Mouse (Mus musculus): Measurements from ENCODE around the gene Polr2m.

Polr2m gene

DNA sequence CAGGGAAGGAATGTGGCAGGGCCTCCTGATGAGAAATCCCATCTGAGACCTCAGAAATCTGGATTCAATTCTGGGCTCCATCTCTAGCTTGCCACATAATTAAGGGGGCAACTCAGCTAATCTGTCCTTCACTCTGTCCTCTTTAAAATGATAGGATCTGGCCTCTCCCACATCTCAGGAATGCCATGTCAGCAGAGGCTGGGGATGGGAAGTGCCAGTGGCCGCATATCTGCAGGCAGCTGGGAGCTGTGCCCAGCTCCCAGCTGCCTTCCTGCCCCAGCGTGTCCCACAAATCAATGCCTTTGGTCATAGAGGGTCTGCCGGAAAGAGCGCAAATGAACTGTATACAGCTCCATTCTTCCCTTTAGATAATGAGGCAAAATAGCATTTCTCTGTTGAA is 18.3 kb downstream of the Polr2m start:
- DNase-seq (ENCODE audit: low read depth, low spot score) = no peak

DNA sequence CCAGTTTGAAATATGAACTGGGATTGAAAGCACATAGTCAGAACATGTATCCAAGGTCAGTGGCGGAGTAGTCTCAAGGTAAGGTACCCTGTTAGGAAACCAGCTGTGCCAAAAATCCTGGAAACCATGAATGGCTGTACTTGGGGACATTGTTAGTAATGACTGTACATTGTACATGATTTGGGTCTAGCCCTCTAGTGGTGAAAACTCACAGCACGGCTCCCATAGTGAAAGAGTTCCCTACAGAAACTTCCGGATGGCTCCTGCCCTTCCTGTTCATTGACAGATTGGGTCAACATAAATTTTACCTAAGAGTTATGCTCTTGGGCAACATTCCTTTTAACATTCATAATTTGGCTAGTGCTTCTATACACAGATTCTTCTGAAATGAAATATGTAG is 19.6 kb downstream of the Polr2m start:
- no peak for DNase-seq (ENCODE audit: low read depth, low spot score)

DNA sequence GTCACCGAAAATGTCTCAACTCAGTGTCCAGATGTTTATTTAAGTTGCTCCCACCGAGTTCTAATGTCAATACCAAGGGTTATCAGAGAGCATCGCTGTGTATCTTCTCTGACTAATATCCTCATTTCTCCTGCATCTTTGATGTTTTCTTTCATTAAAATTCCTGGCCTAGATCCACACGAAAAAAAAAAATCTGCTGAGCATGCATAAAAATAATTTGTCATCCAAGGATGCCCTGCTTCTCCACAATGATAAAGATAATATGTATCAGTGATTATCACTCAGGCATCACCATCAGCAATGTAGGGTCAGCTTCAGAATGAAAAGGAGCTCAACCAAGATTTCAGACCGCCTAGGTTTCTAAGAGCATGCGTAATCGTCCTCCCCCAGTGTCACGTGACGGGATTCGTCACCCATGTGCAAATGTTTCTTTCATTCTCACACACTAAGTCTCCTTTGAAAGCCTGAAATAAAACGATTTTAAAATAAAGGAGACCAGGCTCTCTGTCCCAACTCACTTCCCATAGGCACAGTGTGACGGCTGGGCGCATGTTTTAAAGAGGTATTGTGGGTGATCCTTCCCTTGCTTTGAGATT is 22.6 kb downstream of the Polr2m start:
- no peak for DNase-seq (ENCODE audit: low read depth, low spot score)

DNA sequence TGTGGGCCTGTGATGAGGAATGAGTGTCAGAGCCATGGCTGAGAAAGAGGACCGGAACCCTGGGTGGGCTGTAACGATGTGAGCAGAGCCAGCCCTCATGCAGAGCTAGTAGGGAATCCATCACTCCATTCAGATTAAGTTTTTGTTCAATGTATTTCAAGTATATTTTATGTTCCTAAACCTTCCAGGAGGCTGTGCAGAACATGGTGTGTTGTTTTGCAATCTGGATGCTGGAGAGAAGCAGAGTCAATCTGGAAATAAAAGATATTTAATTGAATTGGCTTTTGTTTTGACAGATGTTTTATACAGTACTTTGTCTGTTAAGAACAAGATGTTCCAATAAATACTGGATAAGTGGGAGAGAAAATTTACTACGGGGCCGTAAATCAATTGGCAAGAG is 29.0 kb downstream of the Polr2m start:
- peak; percentile 34 for DNase-seq (ENCODE audit: low read depth, low spot score)

DNA sequence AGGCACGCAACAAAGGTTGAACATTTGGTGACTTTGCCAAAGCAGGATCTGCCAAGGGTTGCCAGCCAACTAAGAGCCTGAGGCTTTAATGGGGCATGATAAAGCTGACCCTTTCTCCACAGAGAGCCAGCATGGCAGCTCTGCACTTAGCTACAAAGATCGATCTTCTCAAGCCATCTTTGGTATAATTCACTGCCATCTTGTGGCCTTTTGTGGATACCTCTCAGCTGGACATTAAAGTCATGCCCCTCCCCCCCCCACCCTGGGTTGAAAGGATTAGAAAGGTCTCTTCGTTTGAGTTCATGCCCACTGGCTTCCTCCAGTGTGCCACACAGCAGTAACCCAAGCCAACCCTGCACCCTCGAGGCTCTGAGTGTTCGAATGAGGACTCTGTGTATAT is 31.8 kb downstream of the Polr2m start:
- DNase-seq (ENCODE audit: low read depth, low spot score) = no peak

DNA sequence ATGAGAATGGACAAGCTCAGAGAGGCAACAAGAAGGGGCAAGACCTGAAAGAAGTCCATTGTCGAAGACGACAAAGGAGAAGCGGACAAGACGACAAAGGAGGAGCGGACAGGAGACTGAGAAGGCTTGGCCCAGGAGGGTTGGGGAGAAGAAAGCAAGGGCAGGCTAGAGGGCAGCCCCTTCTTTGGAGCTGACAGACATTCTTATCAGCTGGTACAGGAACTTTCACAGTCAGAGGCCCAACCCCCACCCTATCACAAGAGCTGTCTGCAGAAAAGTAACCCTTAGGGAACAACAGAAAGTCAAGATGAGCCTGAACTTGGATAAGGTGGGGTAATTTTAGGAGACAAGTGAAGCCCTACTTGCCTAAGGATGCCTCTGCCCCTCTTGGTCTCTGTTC is 32.4 kb downstream of the Polr2m start:
- no peak for DNase-seq (ENCODE audit: low read depth, low spot score)

DNA sequence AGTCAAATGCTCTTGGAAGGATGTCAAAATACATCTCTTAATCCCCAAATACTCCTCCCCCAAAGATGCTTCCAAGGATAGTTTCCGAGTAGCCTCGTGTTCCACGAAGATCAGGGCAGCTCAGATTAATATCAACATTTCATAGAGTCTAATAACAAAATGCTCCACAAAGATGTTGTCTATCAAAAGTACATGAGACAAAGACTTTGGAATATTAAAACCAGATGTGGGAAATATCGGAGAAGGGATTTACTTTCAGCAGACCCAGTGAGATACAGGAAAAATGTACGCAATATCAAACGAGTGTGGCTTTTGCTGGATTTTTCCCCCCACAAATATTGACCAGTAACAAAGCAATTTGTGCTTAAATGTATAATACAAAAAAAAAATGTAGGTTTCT is 35.1 kb downstream of the Polr2m start:
- no peak for DNase-seq (ENCODE audit: low read depth, low spot score)

DNA sequence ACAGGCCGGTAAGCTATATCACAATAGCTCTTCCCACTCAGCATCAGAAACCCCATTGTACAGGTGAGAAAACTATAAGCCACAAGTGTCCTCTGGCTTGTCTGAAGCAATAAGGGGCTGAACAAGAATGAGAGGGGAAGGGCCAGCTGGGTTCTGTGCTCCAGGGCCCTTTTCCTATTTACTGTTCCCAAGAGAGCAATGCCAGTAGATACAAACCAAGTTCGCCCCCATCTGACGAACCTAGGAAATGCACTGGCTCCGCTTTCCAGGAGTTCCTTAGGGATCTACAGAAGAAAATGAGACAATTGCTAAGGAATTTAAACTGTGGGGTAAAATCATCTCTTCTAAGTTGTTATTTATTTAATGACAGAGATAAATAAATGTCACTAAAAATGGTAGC is 38.2 kb downstream of the Polr2m start:
- DNase-seq (ENCODE audit: low read depth, low spot score) = peak; percentile 47

DNA sequence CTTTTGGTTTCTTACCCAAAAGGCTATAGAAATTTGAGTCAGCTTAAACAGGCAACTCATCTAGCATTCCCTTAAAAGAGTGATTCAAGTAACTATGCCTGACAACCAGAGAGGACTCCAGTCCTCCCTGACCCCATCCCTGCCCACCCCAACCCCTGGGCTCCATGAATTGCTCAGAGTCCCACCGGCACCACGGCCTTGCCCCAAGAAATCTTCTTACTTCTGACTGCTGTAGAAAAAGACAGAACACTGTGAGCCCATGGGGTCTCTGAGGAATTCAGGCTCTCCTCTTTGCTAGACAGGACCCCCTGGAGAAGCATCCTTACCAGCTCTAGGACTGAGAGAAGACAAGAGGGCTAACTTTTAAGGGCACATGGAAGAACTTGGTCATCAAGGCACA is 40.4 kb downstream of the Polr2m start:
- DNase-seq (ENCODE audit: low read depth, low spot score) = no peak

DNA sequence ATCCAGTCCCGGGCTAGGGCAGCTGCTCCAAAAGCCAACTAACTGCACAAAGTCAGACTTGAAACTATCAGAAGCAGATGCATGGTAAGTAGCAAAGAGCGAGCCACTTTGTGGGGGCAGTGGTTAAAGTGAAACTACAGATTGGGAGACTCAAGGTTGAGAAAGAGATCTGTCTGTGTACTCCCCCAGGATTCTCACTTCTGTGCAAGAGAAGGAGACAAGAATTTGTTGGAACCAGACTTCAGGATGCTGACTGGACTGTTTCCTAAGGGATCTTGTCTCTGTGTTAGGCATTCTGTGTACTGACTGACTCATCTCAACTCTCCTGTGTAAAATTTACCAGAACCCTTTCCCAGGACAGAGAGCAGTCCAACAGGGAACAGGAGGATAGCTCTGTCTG is 47.6 kb downstream of the Polr2m start:
- no peak for DNase-seq (ENCODE audit: low read depth, low spot score)

All from embryo, embryonic 11.5 days (tissue).